Mouse (Mus musculus) lung, embryonic 16.5 days (tissue): ENCODE measurements around the gene Ubl3. TPM values are rescaled to one million over a fixed set of nuclear protein-coding genes. Genes with fewer than 3 reads are reported as not detected.
A peak's percentile ranks its signal among the peaks of the same experiment; 100 is the strongest.

Experiments
- ATAC-seq: fragments of 200-750 bp; cut with Nextera tagmentation; 2 replicates; pipeline ENCODE4 v1.8.0; 2017; ENCODE audit warnings: low read depth, mild to moderate bottlenecking, moderate library complexity
- H3K27ac ChIP-seq: fragments of 300-500 bp; sonication (generic); 2 replicates; pipeline ENCODE4 v1.5.1; 2014; ENCODE audit warnings: mild to moderate bottlenecking, control low read depth, low read length
- H3K27me3 ChIP-seq: fragments of 300-500 bp; sonication (generic); 2 replicates; pipeline ENCODE4 v1.6.1; 2014; ENCODE audit warnings: low read depth, low read length, mixed read lengths; ENCODE audit not compliant: control insufficient read depth, insufficient read depth
- H3K36me3 ChIP-seq: fragments of 300-500 bp; sonication (generic); 2 replicates; pipeline ENCODE4 v1.6.1; 2014; ENCODE audit warnings: low read length; ENCODE audit not compliant: control insufficient read depth, insufficient read depth
- H3K4me1 ChIP-seq: fragments of 300-500 bp; sonication (generic); replicated peaks from 2 replicates; pipeline ENCODE4 v1.6.1; 2014; ENCODE audit warnings: low read length, mixed read lengths; ENCODE audit not compliant: control insufficient read depth, insufficient read depth
- H3K4me2 ChIP-seq: fragments of 300-500 bp; sonication (generic); 2 replicates; pipeline ENCODE4 v1.6.1; 2014; ENCODE audit warnings: low read depth, low read length, control low read depth
- H3K4me3 ChIP-seq: fragments of 300-500 bp; sonication (generic); 2 replicates; pipeline ENCODE4 v1.5.1; 2014; ENCODE audit warnings: mild to moderate bottlenecking, low read length, control low read depth
- H3K9ac ChIP-seq: fragments of 300-500 bp; sonication (generic); 2 replicates; pipeline ENCODE4 v1.6.1; 2014; ENCODE audit warnings: low read length, control low read depth
- H3K9me3 ChIP-seq: fragments of 300-500 bp; sonication (generic); 2 replicates; pipeline ENCODE4 v1.6.1; 2016; ENCODE audit warnings: low read length; ENCODE audit not compliant: control insufficient read depth
- WGBS: fragments of 180-500 bp; shearing (Covaris S2); extraction: QIAGEN DNeasy Blood & Tissue Kit; methylation state at CpG from one replicate; pipeline ENCODE4 v1.1.7; 2014; 5-methylcytosine and 5-hydroxymethylcytosine counted together
- polyA plus RNA-seq: library from polyadenylated mRNA; unstranded; fragments of >200 nt; fragmentation: Nextera tagmentation; extraction: Ambion mirVana; gene quantifications from 2 replicates; pipeline ENCODE4 v1.2.1, GENCODE M21; 2015

Ubl3 gene
- polyA plus RNA-seq, 1 experiment from 2014 or later: 73.5 TPM

DNA sequence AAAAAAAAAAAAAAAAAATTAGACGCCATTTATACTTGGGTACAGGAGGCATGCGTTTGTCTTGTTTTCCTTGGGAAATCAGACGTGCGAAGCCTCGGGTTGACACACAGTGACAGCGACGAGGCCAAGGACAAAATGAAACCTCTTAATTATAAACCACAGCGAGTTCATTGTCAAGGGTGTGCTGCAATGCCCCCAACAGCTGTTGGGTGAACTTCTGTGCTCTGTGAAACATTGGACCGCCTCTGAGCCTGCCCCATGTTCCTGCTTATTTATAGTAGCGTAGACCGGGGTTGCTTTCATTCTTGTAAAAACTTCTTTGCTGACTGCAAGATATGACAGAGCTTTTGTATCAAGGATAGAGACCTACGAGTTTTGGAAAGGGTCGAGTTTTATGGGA is 16.9 kb upstream of the Ubl3 start:
- peak; percentile 82 for ATAC-seq
- H3K9me3 ChIP-seq: peaks cover 5% of the 10 kb centered on the region; the same call in 1 of the 2 replicates
- no peak overlapping the region for H3K4me2 ChIP-seq
- H3K27ac ChIP-seq: no peak overlapping the region
- H3K4me3 ChIP-seq: no peak overlapping the region
- peaks cover 2% of the 10 kb centered on the region; the same call in 1 of the 2 replicates for H3K4me1 ChIP-seq
- H3K27me3 ChIP-seq: no peaks in the 10 kb centered on the region
- H3K36me3 ChIP-seq: no peaks in the 10 kb centered on the region
- 51% methylated on average over 13 of the region's 13 CpGs for WGBS
- H3K9ac ChIP-seq: no peak overlapping the region

DNA sequence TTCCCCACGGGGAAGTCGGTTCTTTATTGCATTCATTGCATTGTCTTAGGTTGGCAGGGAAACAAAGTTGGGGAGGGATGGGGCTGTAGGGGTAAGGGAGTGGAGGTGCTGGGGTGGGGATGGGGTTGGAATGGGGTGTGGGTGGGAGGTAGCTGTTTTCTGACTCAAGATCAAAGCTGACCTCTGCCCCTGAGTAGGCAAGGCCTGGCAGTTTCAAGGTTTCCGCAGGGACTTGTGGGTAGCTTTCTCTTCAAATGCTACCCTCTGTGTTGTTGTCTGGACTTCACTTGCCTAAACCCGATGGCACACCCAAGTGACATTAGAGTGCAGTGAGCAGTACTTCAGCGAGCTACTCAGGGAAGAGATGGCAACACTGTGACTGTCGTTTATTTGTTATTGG is 13.0 kb upstream of the Ubl3 start:
- Histone ChIP-seq H3K9ac (no peak overlapping the region), H3K9me3 (peaks cover 5% of the 10 kb centered on the region; the same call in 1 of the 2 replicates), H3K4me3 (no peak overlapping the region), H3K4me2 (no peak overlapping the region), H3K27ac (no peak overlapping the region), H3K27me3 (no peaks in the 10 kb centered on the region), H3K4me1 (no peaks in the 10 kb centered on the region), H3K36me3 (no peaks in the 10 kb centered on the region)
- ATAC-seq: no peak
- 49% methylated on average over 6 of the region's 6 CpGs for WGBS

DNA sequence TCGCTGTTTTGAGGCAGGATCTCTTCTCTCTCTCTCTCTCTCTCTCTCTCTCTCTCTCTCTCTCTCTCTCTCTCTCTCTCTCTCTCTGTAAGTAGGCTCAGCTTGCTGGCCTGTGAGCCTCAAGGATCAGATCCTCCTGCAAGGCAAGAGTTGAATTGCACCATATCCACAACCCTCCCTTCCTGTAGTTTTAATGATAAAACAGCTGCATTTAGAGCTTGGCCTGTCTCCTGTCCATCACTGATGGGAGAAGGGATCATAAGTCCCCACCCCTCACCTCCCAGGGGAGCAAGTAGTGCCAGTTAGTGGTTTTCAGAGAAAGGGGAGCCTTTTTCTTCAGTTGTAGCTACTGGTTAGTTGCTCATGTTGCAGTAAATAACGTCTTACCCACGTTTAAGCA is 11.5 kb upstream of the Ubl3 start:
- Histone ChIP-seq H3K27me3 (no peaks in the 10 kb centered on the region), H3K9ac (no peak overlapping the region), H3K36me3 (no peaks in the 10 kb centered on the region), H3K27ac (no peak overlapping the region), H3K4me3 (no peak overlapping the region), H3K4me1 (no peaks in the 10 kb centered on the region), H3K4me2 (no peak overlapping the region), H3K9me3 (peaks cover 5% of the 10 kb centered on the region; the same call in 1 of the 2 replicates)
- ATAC-seq: no peak
- WGBS: 77% methylated on average over 3 of the region's 3 CpGs

DNA sequence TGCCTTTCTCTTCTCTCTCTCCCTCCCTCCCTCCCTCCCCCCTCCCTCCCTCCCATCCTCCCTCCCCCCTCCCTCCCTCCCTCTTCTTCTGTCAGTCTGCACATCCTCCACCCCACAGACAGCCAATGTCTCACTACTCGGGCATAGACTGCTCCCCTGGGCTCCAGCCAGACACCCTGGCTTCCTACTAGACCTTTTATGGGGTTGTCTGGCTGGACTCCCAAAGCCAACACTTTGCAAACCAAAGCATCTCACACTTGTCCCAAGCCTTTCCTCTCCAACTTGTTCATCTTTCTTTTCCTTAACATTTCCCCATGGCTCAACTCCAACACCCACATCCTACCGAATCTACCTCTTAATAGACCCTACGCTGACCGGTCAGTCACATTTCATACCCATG is 10.7 kb upstream of the Ubl3 start:
- H3K4me1 ChIP-seq: no peaks in the 10 kb centered on the region
- H3K36me3 ChIP-seq: no peaks in the 10 kb centered on the region
- ATAC-seq: no peak
- H3K9ac ChIP-seq: no peak overlapping the region
- H3K4me3 ChIP-seq: no peak overlapping the region
- no peak overlapping the region for H3K4me2 ChIP-seq
- H3K9me3 ChIP-seq: peaks cover 5% of the 10 kb centered on the region; the same call in 1 of the 2 replicates
- 77% methylated on average over 3 of the region's 4 CpGs for WGBS
- no peaks in the 10 kb centered on the region for H3K27me3 ChIP-seq
- no peak overlapping the region for H3K27ac ChIP-seq

DNA sequence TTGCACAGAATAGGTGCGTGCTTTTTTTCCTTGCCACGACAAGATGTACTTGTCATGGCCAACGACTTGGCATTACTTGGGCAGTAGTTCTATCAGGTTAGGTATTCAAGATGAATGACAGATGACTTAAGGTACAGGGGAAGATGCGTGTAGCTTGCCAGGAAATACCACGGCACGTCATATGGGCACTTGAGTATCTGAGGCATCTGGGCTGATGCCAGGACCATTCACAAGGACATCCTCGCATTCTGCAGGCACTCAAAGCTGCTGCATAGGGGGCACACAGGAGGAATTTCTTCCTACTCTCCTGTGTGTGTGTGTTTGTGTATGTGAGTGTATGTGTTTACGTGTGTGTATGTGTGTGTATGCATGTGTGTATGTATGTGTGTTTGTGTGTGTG is 9.6 kb upstream of the Ubl3 start:
- ATAC-seq: no peak
- WGBS: 58% methylated on average over 8 of the region's 8 CpGs

DNA sequence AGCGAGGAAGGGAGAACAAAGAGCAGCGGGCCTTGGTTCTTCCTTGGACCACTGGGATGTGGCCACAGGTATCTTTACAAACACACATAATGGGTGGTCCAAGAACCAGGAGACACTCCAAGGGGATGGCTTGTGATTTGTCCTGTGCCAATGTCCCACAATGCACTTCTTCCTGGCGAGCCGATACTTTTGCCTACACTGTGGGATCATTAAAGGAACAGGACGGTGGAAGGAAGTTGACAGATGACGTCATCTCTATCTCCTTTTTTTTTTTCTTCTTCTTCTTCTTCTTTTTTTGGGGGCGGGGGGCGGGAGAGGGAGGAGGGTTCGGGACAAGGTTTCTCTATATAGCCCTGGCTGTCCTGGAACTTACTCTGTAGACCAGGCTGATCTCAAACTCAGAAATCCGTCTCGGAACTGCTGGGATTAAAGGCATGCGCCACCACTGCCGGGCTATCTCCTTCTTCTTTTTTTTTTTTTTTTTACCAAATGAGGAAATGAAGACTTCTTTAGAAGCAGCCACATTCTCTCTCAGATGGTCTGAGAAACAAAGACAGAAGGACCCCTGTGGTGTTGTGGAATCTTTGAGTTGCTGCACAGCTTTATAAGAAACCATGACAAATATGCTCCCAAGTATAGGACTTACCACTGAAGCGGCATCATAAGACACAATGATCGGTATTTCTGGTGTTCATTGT is 6.8 kb upstream of the Ubl3 start:
- no peak overlapping the region for H3K27ac ChIP-seq
- WGBS: 78% methylated on average over 15 of the region's 15 CpGs
- H3K36me3 ChIP-seq: no peaks in the 10 kb centered on the region
- no peaks in the 10 kb centered on the region for H3K27me3 ChIP-seq
- H3K9ac ChIP-seq: no peak overlapping the region
- ATAC-seq: no peak
- H3K4me2 ChIP-seq: no peak overlapping the region
- H3K4me1 ChIP-seq: 0 out of 2 replicates have a peak, but pooled peaks cover 5% of the 10 kb centered on the region
- H3K4me3 ChIP-seq: no peak overlapping the region
- H3K9me3 ChIP-seq: no peaks in the 10 kb centered on the region

More for the DNA sequence above, 9.6 kb upstream of the Ubl3 start:
- H3K4me2 ChIP-seq: no peak overlapping the region
- H3K9me3 ChIP-seq: no peaks in the 10 kb centered on the region
- no peaks in the 10 kb centered on the region for H3K36me3 ChIP-seq
- H3K27ac ChIP-seq: no peak overlapping the region
- H3K27me3 ChIP-seq: no peaks in the 10 kb centered on the region
- H3K9ac ChIP-seq: no peak overlapping the region
- no peak overlapping the region for H3K4me3 ChIP-seq
- no peaks in the 10 kb centered on the region for H3K4me1 ChIP-seq

DNA sequence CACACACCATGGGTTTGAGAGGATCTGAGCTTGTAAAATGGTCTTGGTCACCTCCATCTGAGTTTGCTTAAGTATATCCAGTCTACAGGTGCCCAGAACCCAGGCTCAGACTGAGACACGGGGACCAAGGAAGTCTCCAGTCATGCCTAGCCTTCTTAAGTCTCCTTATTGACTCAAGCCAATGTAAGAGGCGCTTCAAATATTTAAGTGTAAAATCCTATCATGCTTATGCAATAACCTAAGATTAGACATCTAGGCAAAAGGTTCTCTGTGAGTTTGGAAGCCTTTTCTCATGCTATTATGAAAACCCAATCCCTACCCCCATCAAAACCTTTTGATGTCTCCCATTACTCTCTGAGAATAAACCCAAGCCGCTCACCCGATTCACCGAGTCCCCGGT is 5.9 kb upstream of the Ubl3 start:
- Histone ChIP-seq H3K27me3 (no peaks in the 10 kb centered on the region), H3K27ac (no peak overlapping the region), H3K4me1 (0 out of 2 replicates have a peak, but pooled peaks cover 7% of the 10 kb centered on the region), H3K9ac (no peak overlapping the region), H3K9me3 (no peaks in the 10 kb centered on the region), H3K4me2 (no peak overlapping the region), H3K36me3 (no peaks in the 10 kb centered on the region), H3K4me3 (no peak overlapping the region)
- ATAC-seq: no peak
- 73% methylated on average over 6 of the region's 6 CpGs for WGBS

DNA sequence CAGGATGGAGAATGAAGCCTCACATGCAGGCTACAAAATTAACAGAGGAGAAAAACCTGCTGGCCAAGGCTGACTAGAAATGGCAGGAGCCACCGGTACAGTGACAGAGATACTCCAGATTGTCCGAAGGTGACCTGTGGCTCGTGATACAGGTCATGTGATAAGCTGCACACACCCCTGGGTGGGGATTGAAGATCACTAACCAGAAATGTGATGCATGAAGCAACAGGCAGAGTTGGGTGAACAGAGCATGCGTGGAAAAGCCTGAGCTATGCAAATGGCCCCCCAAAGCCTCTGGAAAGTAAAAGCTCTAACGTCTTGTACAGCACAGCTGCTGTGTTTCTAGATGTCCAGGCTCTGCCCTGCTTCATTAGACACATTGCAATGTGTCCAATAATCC is 3.9 kb upstream of the Ubl3 start:
- 69% methylated on average over 5 of the region's 5 CpGs for WGBS
- ATAC-seq: no peak
- no peaks in the 10 kb centered on the region for H3K27me3 ChIP-seq

DNA sequence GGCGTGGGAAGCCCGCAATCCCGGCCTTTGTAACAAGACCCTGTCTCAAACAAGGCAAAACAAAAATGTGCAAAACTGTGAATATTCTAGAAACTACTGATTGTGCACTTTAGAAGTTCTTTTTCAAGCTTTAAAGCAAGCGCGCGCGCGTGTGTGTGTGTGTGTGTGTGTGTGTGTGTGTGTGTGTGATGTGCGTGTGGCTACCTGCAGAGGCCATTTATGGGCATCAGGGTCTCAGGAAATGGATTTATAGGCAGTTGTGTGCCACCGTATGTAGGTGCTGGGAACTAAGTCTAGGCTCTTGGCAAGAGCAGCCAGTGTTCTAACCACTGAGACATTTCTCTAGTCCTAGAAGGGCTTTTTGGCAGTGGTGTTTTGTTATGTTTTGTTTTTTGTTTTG is 2.6 kb upstream of the Ubl3 start:
- Histone ChIP-seq H3K9ac (no peak overlapping the region; the same call in 1 of the 2 replicates), H3K36me3 (no peaks in the 10 kb centered on the region), H3K9me3 (no peaks in the 10 kb centered on the region), H3K27ac (no peak overlapping the region), H3K4me2 (peak overlapping the region; percentile 24; the same call in 1 of the 2 replicates), H3K4me1 (peaks cover 15% of the 10 kb centered on the region), H3K27me3 (no peaks in the 10 kb centered on the region), H3K4me3 (no peak overlapping the region)
- 78% methylated on average over 10 of the region's 10 CpGs for WGBS
- no peak for ATAC-seq

More for the DNA sequence above, 3.9 kb upstream of the Ubl3 start:
- H3K9me3 ChIP-seq: no peaks in the 10 kb centered on the region
- H3K9ac ChIP-seq: no peak overlapping the region
- peaks cover 11% of the 10 kb centered on the region; the same call in 1 of the 2 replicates for H3K4me1 ChIP-seq
- H3K4me2 ChIP-seq: no peak overlapping the region
- no peak overlapping the region for H3K4me3 ChIP-seq
- H3K27ac ChIP-seq: no peak overlapping the region
- H3K36me3 ChIP-seq: no peaks in the 10 kb centered on the region
